Mouse (Mus musculus) limb, embryonic 12.5 days (tissue): ENCODE measurements around the gene Tmem132b. TPM values are rescaled to one million over a fixed set of nuclear protein-coding genes. Genes with fewer than 3 reads are reported as not detected.

Experiments used
- ATAC-seq: fragments of 200-750 bp; cut with Nextera tagmentation; 2 replicates; pipeline ENCODE4 v1.8.0; 2017; ENCODE audit warnings: low read depth, moderate TSS enrichment; ENCODE audit not compliant: insufficient number of reproducible peaks, insufficient read depth, low FRiP score, low TSS enrichment
- H3K27ac ChIP-seq: fragments of 300-500 bp; sonication (generic); 2 replicates; pipeline ENCODE4 v1.5.1; 2016; ENCODE audit warnings: mild to moderate bottlenecking, moderate library complexity
- H3K27me3 ChIP-seq: fragments of 300-500 bp; sonication (generic); 2 replicates; pipeline ENCODE4 v1.6.1; 2016; ENCODE audit warnings: mild to moderate bottlenecking, moderate library complexity
- H3K36me3 ChIP-seq: fragments of 300-500 bp; sonication (generic); 2 replicates; pipeline ENCODE4 v1.6.1; 2016; ENCODE audit warnings: mild to moderate bottlenecking, moderate library complexity
- H3K4me1 ChIP-seq: fragments of 300-500 bp; sonication (generic); replicated peaks from 2 replicates; pipeline ENCODE4 v1.6.1; 2016
- H3K4me2 ChIP-seq: fragments of 300-500 bp; sonication (generic); 2 replicates; pipeline ENCODE4 v1.6.1; 2016; ENCODE audit warnings: mild to moderate bottlenecking, moderate library complexity
- H3K4me3 ChIP-seq: fragments of 300-500 bp; sonication (generic); replicated peaks from 2 replicates; pipeline ENCODE4 v1.5.1; 2016; ENCODE audit warnings: mild to moderate bottlenecking
- H3K9ac ChIP-seq: fragments of 300-500 bp; sonication (generic); replicated peaks from 2 replicates; pipeline ENCODE4 v1.6.1; 2016; ENCODE audit warnings: mild to moderate bottlenecking, moderate library complexity
- H3K9me3 ChIP-seq: fragments of 300-500 bp; sonication (generic); 2 replicates; pipeline ENCODE4 v1.6.1; 2016; ENCODE audit warnings: mild to moderate bottlenecking, moderate library complexity
- WGBS: fragments of 180-500 bp; shearing (Covaris S2); methylation state at CpG from one replicate; pipeline ENCODE4 v1.1.7; 2016; 5-methylcytosine and 5-hydroxymethylcytosine counted together
- polyA plus RNA-seq: library from polyadenylated mRNA; unstranded; fragments of >200 nt; fragmentation: Nextera tagmentation; extraction: Ambion mirVana; gene quantifications from 2 replicates; pipeline ENCODE4 v1.2.1, GENCODE M21; 2016

The Tmem132b gene
- polyA plus RNA-seq, 1 experiment from 2014 or later, result 0.13 TPM

- Histone ChIP-seq H3K36me3 (peaks cover 56% of the 10 kb centered on the region), H3K9ac (no peak overlapping the region), H3K27me3 (no peaks in the 10 kb centered on the region), H3K4me2 (no peak overlapping the region), H3K27ac (no peak overlapping the region), H3K4me1 (no peaks in the 10 kb centered on the region), H3K4me3 (no peak overlapping the region), H3K9me3 (no peaks in the 10 kb centered on the region)
- ATAC-seq, result no peak
- WGBS, result 68% methylated on average over 5 of the region's 5 CpGs
These were observed 38.5 kb upstream of the Tmem132b start for GRCm38 (mm10) chr5:125493093-125493423.

GRCm38 (mm10) chr5:125495655-125496054 lies 35.9 kb upstream of the Tmem132b start:
- no peaks in the 10 kb centered on the region for H3K27me3 ChIP-seq
- ATAC-seq, result no peak
- H3K4me2 ChIP-seq, result no peak overlapping the region
- H3K4me1 ChIP-seq, result no peaks in the 10 kb centered on the region
- H3K4me3 ChIP-seq, result no peak overlapping the region
- 92% methylated on average over 10 of the region's 10 CpGs for WGBS
- H3K27ac ChIP-seq, result no peak overlapping the region
- H3K9me3 ChIP-seq, result no peaks in the 10 kb centered on the region
- no peak overlapping the region for H3K9ac ChIP-seq
- peaks cover 52% of the 10 kb centered on the region for H3K36me3 ChIP-seq

GRCm38 (mm10) chr5:125497821-125498600 lies 33.6 kb upstream of the Tmem132b start:
- H3K9ac ChIP-seq, result no peak overlapping the region
- no peak overlapping the region for H3K4me3 ChIP-seq
- ATAC-seq, result no peak; the same call in 1 of the 2 replicates
- no peaks in the 10 kb centered on the region for H3K9me3 ChIP-seq
- no peak overlapping the region for H3K4me2 ChIP-seq
- no peaks in the 10 kb centered on the region for H3K27me3 ChIP-seq
- no peak overlapping the region for H3K27ac ChIP-seq
- peaks cover 36% of the 10 kb centered on the region for H3K36me3 ChIP-seq
- no peaks in the 10 kb centered on the region for H3K4me1 ChIP-seq
- WGBS, result 69% methylated on average over 12 of the region's 12 CpGs

GRCm38 (mm10) chr5:125501505-125501904 lies 30.1 kb upstream of the Tmem132b start:
- WGBS, result 89% methylated on average over 6 of the region's 6 CpGs

GRCm38 (mm10) chr5:125502186-125502585 lies 29.4 kb upstream of the Tmem132b start:
- peaks cover 40% of the 10 kb centered on the region for H3K36me3 ChIP-seq
- no peak overlapping the region for H3K4me3 ChIP-seq
- H3K27ac ChIP-seq, result no peak overlapping the region
- 42% methylated on average over 3 of the region's 3 CpGs for WGBS
- no peaks in the 10 kb centered on the region for H3K4me1 ChIP-seq
- H3K9me3 ChIP-seq, result no peaks in the 10 kb centered on the region
- ATAC-seq, result no peak
- H3K27me3 ChIP-seq, result no peaks in the 10 kb centered on the region
- no peak overlapping the region for H3K9ac ChIP-seq
- no peak overlapping the region for H3K4me2 ChIP-seq

More at GRCm38 (mm10) chr5:125501505-125501904, 30.1 kb upstream of the Tmem132b start:
- Histone ChIP-seq H3K27ac (no peak overlapping the region), H3K9ac (no peak overlapping the region), H3K27me3 (no peaks in the 10 kb centered on the region), H3K36me3 (peaks cover 37% of the 10 kb centered on the region), H3K4me1 (no peaks in the 10 kb centered on the region), H3K4me3 (no peak overlapping the region), H3K9me3 (no peaks in the 10 kb centered on the region), H3K4me2 (no peak overlapping the region)
- ATAC-seq, result no peak

- no peaks in the 10 kb centered on the region for H3K9me3 ChIP-seq
- H3K4me1 ChIP-seq, result no peaks in the 10 kb centered on the region
- no peak overlapping the region for H3K4me3 ChIP-seq
- no peaks in the 10 kb centered on the region for H3K27me3 ChIP-seq
- H3K36me3 ChIP-seq, result peaks cover 51% of the 10 kb centered on the region
- no peak overlapping the region for H3K27ac ChIP-seq
- WGBS, result 90% methylated on average over 6 of the region's 6 CpGs
- ATAC-seq, result no peak
- no peak overlapping the region for H3K9ac ChIP-seq
- no peak overlapping the region for H3K4me2 ChIP-seq
These were observed 27.9 kb upstream of the Tmem132b start for GRCm38 (mm10) chr5:125503628-125504027.

GRCm38 (mm10) chr5:125504692-125505091 lies 26.9 kb upstream of the Tmem132b start:
- ATAC-seq, result no peak
- Histone ChIP-seq H3K4me2 (no peak overlapping the region), H3K4me3 (no peak overlapping the region), H3K27ac (no peak overlapping the region), H3K9me3 (no peaks in the 10 kb centered on the region), H3K36me3 (peaks cover 61% of the 10 kb centered on the region), H3K4me1 (no peaks in the 10 kb centered on the region), H3K9ac (no peak overlapping the region), H3K27me3 (no peaks in the 10 kb centered on the region)
- 66% methylated on average over 11 of the region's 11 CpGs for WGBS

- no peak overlapping the region for H3K9ac ChIP-seq
- no peaks in the 10 kb centered on the region for H3K27me3 ChIP-seq
- H3K27ac ChIP-seq, result no peak overlapping the region
- ATAC-seq, result no peak
- no peaks in the 10 kb centered on the region for H3K9me3 ChIP-seq
- no peaks in the 10 kb centered on the region for H3K4me1 ChIP-seq
- WGBS, result 88% methylated on average over 15 of the region's 15 CpGs
- peaks cover 61% of the 10 kb centered on the region for H3K36me3 ChIP-seq
- H3K4me3 ChIP-seq, result no peak overlapping the region
- H3K4me2 ChIP-seq, result no peak overlapping the region
These were observed 25.6 kb upstream of the Tmem132b start for GRCm38 (mm10) chr5:125505968-125506367.

GRCm38 (mm10) chr5:125507582-125507981 lies 24.0 kb upstream of the Tmem132b start:
- ATAC-seq, result no peak
- Histone ChIP-seq H3K27ac (no peak overlapping the region), H3K9me3 (no peaks in the 10 kb centered on the region), H3K4me3 (no peak overlapping the region), H3K27me3 (no peaks in the 10 kb centered on the region), H3K4me2 (no peak overlapping the region), H3K36me3 (peaks cover 75% of the 10 kb centered on the region), H3K9ac (no peak overlapping the region), H3K4me1 (no peaks in the 10 kb centered on the region)
- WGBS, result 90% methylated on average over 9 of the region's 9 CpGs

GRCm38 (mm10) chr5:125508006-125508405 lies 23.6 kb upstream of the Tmem132b start:
- 89% methylated on average over 10 of the region's 10 CpGs for WGBS
- H3K36me3 ChIP-seq, result peaks cover 78% of the 10 kb centered on the region

GRCm38 (mm10) chr5:125509541-125509940 lies 22.0 kb upstream of the Tmem132b start:
- no peak overlapping the region for H3K4me2 ChIP-seq
- H3K36me3 ChIP-seq, result peaks cover 81% of the 10 kb centered on the region
- no peak for ATAC-seq
- no peak overlapping the region for H3K4me3 ChIP-seq
- no peak overlapping the region for H3K9ac ChIP-seq
- no peaks in the 10 kb centered on the region for H3K9me3 ChIP-seq
- no peaks in the 10 kb centered on the region for H3K4me1 ChIP-seq
- H3K27ac ChIP-seq, result no peak overlapping the region
- H3K27me3 ChIP-seq, result no peaks in the 10 kb centered on the region
- WGBS, result 46% methylated on average over 5 of the region's 5 CpGs

More at GRCm38 (mm10) chr5:125508006-125508405, 23.6 kb upstream of the Tmem132b start:
- H3K27ac ChIP-seq, result no peak overlapping the region
- no peak overlapping the region for H3K4me3 ChIP-seq
- H3K9ac ChIP-seq, result no peak overlapping the region
- no peak for ATAC-seq
- H3K4me1 ChIP-seq, result no peaks in the 10 kb centered on the region
- no peaks in the 10 kb centered on the region for H3K9me3 ChIP-seq
- no peaks in the 10 kb centered on the region for H3K27me3 ChIP-seq
- no peak overlapping the region for H3K4me2 ChIP-seq

- 93% methylated on average over 12 of the region's 12 CpGs for WGBS
- H3K36me3 ChIP-seq, result peaks cover 73% of the 10 kb centered on the region
- ATAC-seq, result no peak
- H3K4me1 ChIP-seq, result no peaks in the 10 kb centered on the region
- H3K4me2 ChIP-seq, result no peak overlapping the region
- no peaks in the 10 kb centered on the region for H3K27me3 ChIP-seq
- no peak overlapping the region for H3K4me3 ChIP-seq
- H3K9ac ChIP-seq, result no peak overlapping the region
- no peaks in the 10 kb centered on the region for H3K9me3 ChIP-seq
- no peak overlapping the region for H3K27ac ChIP-seq
These were observed 16.6 kb upstream of the Tmem132b start for GRCm38 (mm10) chr5:125515006-125515405.
